Mouse (Mus musculus) embryo, embryonic 10.5 days (tissue): ENCODE measurements at regions not wholly inside any gene's neighbourhood (a gene's known extent, or its start where the extent isn't known, plus 50 kb on each side); places are given as distances from the start of the nearest gene placed in this dataset.
A peak's percentile ranks its signal among the peaks of the same experiment; 100 is the strongest.
"Not testable (repeated sequence)": the region's sequence is repeated elsewhere in the genome, so short reads cannot be mapped to it uniquely, and the experiment has no call there.

ENCODE experiments used
- DNase-seq: peaks from one replicate; pipeline ENCODE4 v3.0.0-alpha.2; 2015; ENCODE audit warnings: low spot score

GRCm38 (mm10) chr2:81848836-81849410 lies 204.1 kb upstream of the Zfp804a start:
- peak; percentile 53 for DNase-seq

- DNase-seq: no peak
These were observed 203.1 kb upstream of the Zfp804a start for GRCm38 (mm10) chr2:81849927-81850326.

GRCm38 (mm10) chr2:81885438-81885837 lies 167.6 kb upstream of the Zfp804a start:
- no peak for DNase-seq

- not testable (repeated sequence) for DNase-seq
These were observed 160.5 kb upstream of the Zfp804a start for GRCm38 (mm10) chr2:81892570-81892969.

GRCm38 (mm10) chr2:81939360-81939759 lies 113.7 kb upstream of the Zfp804a start:
- no peak for DNase-seq
